Mouse (Mus musculus): Measurements from ENCODE around the gene Dedd2.

The Dedd2 gene

DNA sequence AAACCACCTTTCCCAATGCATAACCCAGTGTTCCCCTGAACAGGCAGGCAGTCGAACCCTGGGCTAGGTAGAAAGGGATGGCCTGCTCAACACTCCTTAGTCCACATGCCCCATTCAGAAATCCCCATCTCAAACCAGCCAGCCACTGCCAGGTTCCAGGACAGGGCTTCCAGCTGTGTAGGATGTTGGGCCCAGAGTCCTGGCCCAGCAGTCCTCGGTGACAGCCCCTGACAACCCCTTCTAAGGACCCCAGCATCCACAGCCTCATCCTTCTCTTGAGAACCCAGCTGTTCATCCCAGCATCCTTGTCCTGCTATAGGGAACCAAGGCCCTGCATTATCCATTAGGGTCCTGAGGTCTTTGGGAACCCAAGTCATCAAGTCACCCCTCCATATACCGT, 27.1 kb upstream of the Dedd2 start:
- in situ Hi-C loops (cut with MboI, MseI) = no loop called here

DNA sequence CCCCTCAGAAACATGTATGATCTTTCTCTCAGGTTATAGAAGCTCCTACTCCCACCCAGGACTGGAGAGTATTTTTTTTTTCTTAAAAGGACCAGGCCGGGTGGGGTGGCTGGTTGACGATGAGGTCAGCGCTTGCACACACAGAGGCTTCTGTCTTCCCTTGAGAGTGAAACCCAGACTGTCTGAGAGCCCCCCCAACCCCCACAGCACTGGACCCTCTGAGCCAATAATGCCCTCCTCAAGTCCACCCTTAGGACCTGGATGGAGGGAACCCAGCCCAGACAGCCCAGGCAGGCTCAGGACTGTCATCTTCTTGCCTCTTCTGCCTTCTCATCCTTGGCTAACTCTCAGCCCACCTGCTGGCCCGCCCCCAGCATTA, 26.3 kb upstream of the Dedd2 start:
- in situ Hi-C loops (cut with MboI, MseI) = no loop called here

DNA sequence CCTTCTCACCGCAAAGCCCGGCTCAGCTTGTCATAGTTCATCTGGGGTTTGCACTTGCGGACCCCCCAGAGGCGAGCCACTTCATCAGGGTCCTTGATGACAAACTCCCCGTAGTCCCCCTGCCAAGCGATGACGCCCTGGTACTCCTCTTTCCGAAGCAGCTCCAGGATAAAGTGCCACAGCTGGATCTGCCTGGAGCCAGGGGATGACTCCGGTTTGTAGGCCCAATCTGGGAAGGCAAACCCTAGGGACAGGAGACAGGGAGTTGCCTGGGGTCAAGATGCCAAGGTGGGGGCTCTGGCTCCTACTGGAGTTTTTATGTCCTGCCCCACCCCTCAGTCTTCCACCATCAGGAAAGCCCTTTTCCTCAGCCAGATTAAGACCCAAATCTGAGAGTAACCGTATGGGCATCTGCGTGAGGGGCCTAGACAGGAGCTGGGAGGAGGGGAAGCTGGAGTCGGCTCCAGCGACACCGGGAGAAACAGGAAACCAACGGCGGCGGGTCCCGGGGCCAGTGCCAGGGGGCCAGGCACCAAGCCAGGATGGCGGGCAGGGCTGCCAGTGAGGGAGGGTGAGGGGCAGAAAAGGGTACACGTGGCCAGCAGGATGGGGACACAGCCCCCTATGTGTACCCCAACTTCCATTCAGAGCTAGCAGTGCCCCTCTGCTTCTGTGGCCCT, 25.8 kb upstream of the Dedd2 start:
- in situ Hi-C loops (cut with MboI, MseI) = no loop called here

DNA sequence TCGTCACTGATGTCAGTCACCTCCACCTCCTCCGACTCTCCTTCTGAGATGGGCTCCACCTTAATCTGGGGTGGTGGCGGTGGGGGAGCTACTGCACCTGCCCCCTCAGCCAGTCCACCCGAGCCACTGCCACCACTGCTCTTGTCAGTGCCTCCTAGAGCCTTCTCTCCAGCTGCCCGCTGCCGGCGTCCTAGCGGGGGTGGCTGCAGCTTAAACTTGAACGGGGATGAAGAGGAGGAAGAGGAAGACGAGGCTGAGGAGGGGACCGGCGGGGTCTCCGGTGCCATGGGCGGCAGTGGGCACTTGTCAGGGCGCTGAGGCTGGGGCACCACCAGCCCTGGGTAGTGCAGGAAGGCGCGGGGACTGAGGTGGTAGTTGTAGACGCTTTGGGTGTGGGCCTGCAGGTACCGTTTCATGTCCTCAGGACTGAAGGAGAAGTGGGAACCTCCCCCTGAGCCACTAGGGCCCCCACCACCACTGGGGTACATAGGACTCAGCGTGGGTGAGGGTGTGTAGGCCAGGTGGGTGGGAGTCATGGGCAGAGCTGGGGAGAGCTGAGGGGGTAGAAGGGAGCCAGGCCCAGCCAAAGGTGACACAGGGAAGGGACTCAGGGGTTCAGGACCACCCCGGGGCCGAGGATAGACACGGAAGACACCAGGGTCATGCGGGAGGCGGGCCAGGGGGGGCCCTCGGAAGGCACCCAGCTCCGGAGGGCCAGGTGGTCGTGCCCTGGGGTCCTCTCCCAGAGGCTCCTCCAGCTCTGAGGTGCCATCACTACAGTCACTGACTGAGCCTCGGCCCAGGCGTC, 24.4 kb upstream of the Dedd2 start:
- in situ Hi-C loops (cut with MboI, MseI) = no loop called here

DNA sequence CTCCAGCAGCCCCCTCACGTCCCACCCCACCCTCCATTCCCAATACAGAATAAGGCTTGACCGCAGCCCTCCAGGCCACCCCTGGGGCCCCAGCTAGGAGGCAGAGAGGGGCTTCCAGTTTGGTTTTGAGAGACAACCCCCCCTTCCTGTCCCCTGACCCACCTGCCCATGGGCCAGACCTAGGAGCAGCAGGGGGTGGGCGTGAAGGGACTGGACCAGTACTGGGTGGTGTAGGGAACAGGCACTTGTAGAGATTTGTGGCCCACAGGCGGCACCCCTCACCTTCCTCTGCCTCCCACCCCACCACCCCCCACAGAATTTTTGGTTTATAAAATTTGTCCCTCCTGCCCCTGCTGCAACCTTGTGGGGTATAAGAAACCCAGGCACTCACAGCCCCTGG, 22.9 kb upstream of the Dedd2 start:
- in situ Hi-C loops (cut with MboI, MseI) = no loop called here

DNA sequence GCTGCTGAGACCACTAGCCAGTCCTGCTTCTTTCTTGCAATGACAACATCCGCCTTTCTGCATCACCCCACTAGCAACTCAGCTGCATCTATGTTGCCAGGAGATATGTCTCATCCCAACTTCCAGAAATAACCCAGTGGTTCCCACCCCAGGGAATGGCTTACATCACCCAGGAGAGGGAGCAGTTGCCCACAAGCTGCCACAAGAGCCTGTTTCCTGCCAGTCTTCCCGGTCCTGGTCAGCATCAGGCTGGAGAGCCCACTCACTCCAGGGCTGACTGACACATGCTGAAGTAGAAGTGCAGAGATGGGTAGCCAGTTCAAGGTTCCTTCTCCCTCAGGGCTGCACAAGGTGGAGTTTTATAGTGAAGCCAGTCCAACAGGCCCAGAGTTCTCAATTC, 20.6 kb upstream of the Dedd2 start:
- in situ Hi-C loops (cut with MboI, MseI) = no loop called here

DNA sequence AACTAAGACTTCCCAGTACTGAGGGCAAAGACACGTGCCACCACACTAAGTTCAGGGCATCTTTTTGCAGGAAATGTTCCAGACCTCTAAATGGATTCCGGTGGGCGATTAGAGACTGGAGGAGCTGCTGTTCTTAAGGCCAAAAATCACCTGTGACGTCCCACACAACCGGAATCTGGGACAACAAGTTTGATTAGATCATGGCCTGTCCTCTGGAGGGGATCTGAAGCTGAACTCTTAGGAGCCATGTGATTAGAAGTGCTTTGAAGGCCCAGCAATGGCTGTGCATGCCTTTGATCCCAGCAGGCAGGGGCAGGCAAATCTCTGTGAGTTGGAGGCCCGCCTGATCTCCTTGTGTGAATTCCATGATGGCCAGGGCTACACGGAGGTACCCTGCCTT, 20.2 kb upstream of the Dedd2 start:
- in situ Hi-C loops (cut with MboI, MseI) = no loop called here

DNA sequence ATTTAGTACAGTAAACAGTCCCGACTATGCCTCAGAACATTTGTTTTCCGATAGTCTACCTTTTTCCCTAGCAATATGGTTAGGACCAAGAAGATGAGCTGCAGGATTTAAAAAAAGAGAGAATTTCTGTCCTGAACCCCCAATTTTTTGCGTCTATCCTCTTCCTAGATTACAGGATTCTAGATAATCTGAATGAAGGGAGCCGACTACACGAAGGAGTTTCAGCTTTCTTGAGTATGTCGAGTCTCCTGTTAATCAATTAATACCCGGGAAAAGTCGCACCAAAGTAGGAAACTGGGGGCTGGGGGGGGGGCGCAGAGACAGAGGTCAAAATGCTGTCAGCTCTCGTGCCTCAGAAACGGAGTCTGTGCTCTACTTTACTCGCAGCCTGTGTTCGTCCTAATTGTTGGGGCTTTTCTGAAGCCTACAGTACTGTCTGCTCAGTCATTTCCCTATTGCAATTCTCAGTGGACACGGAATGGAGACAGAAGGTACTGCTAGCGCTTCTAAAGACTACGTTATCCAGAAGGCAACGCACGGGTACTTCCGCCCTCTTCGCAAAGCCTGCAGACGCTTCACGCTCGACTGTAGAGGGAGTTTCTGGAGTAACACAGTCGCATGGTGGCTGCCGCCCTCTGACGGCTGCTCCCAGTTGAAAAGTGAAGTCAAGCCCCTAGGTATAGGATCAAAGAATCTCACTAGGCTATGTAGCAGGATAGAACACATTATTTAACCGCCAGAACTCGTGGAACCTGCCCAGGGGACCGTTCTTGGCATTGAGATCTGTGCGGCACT, 18.6 kb upstream of the Dedd2 start:
- in situ Hi-C loops (cut with MboI, MseI) = no loop called here

DNA sequence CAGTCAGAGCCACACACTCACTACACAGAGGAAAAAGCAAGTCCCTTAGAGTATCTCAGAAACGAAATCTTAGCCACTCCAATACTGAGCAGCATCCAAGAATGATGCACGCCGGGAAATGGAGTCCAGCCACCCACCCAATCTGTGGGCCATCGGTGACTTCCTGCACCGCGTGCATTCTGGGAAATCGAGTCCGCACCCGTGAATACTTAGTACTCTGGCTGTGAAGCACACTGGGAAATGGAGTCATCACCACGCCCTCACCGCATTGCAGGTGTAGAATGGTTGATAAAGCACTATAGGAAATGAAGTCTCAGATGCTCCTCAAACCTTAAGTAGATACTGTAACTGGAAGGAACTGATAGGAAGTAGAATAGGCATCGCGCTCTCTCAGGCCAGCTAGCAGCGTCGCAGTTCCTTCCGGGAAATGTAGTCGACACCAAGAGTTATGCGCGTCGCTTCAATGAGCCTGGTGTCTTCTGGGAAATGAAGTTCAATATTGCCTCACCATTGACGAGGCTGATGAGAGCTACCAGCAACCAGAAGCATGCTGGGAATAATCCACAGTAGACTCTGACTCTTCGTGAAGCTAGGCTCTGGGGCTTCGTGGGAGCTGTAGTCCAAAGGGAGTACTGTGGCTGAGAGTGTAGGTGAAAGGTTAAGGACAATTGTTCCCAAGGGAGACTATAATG, 17.7 kb upstream of the Dedd2 start:
- in situ Hi-C loops (cut with MboI, MseI) = no loop called here

GRCm38 (mm10) chr7:25237249-25238014, 17.0 kb upstream of the Dedd2 start, which contains the start of gene Gsk3a:
Gsk3a (minus strand) TSS chr7:25237851.
- in situ Hi-C loops (cut with MboI, MseI) = no loop called here

- in situ Hi-C loops (cut with MboI, MseI) = no loop called here
Measured at GRCm38 (mm10) chr7:25235526-25235925, 15.1 kb upstream of the Dedd2 start.

DNA sequence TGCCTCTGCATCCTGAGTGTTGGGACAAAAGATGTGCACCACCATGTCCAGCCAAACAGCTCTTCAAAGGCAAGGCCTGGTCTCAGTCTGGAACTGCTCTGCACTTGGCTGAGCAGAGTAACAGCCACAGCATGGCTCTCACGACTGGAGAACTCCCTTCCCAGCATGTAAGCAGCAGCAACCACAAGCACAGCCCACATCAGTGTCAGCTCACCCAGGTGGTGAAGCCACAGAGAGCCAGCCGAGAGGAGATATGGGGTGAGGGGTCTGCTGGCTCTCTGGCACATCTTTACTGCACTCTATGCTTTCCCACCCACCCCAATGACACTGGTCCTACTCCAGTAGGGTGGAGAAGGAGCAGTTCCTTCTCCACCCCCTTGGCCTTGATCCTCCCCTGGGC, 12.6 kb upstream of the Dedd2 start:
- in situ Hi-C loops (cut with MboI, MseI) = no loop called here

- in situ Hi-C loops (cut with MboI, MseI) = no loop called here
Measured at GRCm38 (mm10) chr7:25232101-25232648, 11.8 kb upstream of the Dedd2 start.

DNA sequence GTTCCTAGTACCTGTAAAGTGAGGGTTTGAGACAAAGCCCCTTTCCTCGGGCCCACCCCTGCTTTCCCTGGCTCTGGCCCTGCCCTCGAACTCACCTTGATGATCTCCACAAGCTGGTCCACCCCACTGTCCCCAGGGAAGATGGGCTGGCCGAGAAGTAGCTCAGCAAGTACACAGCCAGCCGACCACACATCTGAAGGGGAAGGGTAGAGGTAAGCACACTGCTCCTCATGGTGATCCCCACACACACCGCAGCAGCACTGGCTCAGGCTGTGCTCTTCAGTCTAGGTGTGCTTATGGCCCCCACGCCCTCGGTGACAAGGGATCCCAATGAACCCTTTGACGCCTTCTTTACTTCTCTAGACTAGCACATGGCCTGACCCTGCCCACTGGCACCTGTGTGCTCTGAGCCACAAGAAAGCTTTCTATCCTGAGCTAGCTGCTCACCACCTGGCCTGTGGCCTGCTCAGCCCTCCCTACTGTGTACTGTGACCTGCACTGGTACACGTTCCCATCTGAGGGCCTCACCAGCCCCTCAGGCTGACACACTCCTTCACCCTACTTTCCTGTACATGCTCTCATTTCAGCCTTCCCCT, 10.4 kb upstream of the Dedd2 start:
- in situ Hi-C loops (cut with MboI, MseI) = no loop called here

DNA sequence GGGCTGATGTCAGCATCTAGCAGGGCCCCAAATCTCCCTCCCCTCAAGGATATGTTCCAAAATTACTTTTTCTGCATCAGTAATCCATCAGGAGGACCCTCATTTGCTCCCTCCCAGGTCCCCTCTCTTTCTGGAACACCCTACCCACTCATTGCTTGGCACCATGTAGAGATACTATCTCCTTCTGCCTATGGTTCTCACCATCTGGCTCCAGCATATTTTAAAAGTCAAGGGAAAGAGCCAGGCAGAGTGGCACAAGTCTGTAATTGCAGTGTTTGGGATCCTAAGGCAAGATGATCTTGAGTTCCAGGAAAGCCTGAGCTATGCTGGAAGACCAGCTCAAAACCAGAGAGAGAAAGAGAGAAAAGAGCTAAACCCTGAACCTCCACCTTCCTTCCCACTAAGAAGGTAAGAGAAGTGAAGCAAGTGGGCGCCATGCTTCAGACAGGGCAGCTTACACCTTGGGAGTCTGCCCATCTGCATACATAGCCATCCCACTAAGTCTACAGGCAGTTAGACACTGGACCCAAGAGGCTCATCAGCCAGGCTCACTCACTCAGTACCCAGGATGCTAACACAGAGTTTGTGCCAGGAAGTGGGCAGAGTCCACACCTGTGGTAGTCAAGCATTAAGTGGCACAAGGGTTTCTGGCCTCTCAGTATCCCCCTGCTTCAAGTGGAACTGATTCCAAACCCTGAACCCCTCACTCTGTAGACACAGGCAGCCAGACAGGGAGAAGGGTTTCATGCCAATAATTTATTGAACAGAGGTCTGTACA, 7.3 kb upstream of the Dedd2 start:
- in situ Hi-C loops (cut with MboI, MseI) = no loop called here

DNA sequence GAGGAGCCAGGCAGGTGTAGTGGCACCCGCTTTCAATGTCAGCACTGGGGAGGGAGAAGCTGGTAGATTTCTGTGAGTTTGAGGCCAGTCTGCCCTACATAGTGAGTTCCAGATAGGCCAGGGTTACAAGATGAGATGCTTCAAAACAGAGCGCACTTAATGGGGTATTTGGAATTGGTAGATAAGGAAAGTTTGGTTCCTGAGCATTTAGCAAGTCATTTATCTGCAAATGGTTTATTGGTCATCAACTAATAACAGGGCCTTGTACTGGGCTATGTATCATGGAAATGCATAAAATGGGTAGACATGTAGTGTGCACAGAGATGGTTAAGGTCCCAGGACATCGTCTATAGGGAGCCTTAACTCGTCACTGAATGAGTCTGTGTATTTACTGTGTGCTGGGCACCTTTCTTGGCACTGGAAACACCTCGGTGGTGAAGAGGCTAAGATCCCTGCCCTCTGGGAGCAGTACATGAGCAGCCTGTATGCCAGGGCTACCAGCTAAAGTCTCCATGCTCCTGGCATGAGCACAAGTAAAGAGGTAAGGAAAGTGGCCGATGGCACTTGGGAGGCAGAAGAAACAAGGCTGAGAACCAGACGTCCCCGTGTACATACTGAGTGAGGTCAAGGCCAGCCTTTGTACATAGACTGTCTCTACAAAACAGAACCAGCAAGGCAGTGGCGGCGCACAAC, 2.0 kb upstream of the Dedd2 start:
- in situ Hi-C loops (cut with MboI, MseI) = no loop called here

- in situ Hi-C loops (cut with MboI, MseI) = no loop called here
Measured at GRCm38 (mm10) chr7:25221102-25221883, 878 bp upstream of the Dedd2 start, which contains the start of gene Zfp526. Zfp526 (plus strand) TSS chr7:25221425.
